Mouse (Mus musculus) heart, adult 2 months (tissue): ENCODE measurements around the gene Dync1li1.

ENCODE experiments used
- CTCF ChIP-seq: fragments of 200-600 bp; IDR thresholded peaks from 2 replicates; pipeline ENCODE4 v1.8.1; 2022; ENCODE audit warnings: antibody characterized with exemption, mild to moderate bottlenecking, moderate library complexity
- EP300 ChIP-seq: fragments of 200-500 bp; IDR thresholded peaks from 2 replicates; pipeline ENCODE4 v1.6.1; 2011; ENCODE audit warnings: low read depth, low read length, control low read depth; ENCODE audit not compliant: insufficient read depth

- TF ChIP-seq CTCF (no peak), EP300 (no peak)
Observed at GRCm38 (mm10) chr9:114747466-114747865, 58.9 kb downstream of the Dync1li1 start.
